8 mouse cellular contexts compared by ENCODE assay signal in genomic region chr8:122551265-122552051, GRCm38 (mm10). TPM values are rescaled to one million over a fixed set of nuclear protein-coding genes. Genes with fewer than 3 reads are reported as not detected.
A peak's percentile ranks its signal among the peaks of the same experiment; 100 is the strongest.
DNase-seq lines count a peak whose midpoint lies in the region; ATAC-seq lines count a peak whose summit lies in the region.

Gene Piezo1, minus strand, starts transcription at chr8:122551329.

- DNase-seq in MN1 (ENCODE audit: low spot score) = peak; percentile 97
- peak; percentile 89 to 93 for DNase-seq in cerebellum, postnatal 10 days
- DNase-seq in frontal cortex, postnatal 14 days (ENCODE audit: low spot score in 2 of 2) = peak; percentile 70 to 76
- peak; percentile 82 to 85 for DNase-seq in layer of hippocampus, postnatal 14 days (ENCODE audit: low spot score in 2 of 2)
- peak; percentile 94 for DNase-seq in lung, postnatal 25 days (ENCODE audit: low spot score)
- peak; percentile 93 for DNase-seq in retina, embryonic 14.5 days (ENCODE audit: low spot score)
- DNase-seq in thymus, postnatal 4 days = peak; percentile 99

- H3K4me1 ChIP-seq in hindbrain, embryonic 12.5 days = peaks cover 28% of the 10 kb centered on the region

- no peaks in the 10 kb centered on the region for H3K9me3 ChIP-seq in hindbrain, embryonic 12.5 days (replicated peaks)

- peak; percentile 47; the same call in 1 of the 2 replicates for ATAC-seq in hindbrain, embryonic 12.5 days (ENCODE audit: low FRiP score)

- peak within 1 kb of the TSS; percentile 92 for H3K4me2 ChIP-seq in hindbrain, embryonic 12.5 days (replicated peaks)

- H3K9ac ChIP-seq in hindbrain, embryonic 12.5 days = peak within 1 kb of the TSS; percentile 64

- peak within 1 kb of the TSS; percentile 66; the same call in 1 of the 2 replicates for H3K27ac ChIP-seq in hindbrain, embryonic 12.5 days

- peak within 1 kb of the TSS; percentile 55 for H3K4me3 ChIP-seq in hindbrain, embryonic 12.5 days

- no peaks in the 10 kb centered on the region for H3K36me3 ChIP-seq in hindbrain, embryonic 12.5 days

- 12% methylated on average over 56 of the region's 56 CpGs for WGBS in hindbrain, embryonic 12.5 days

- peaks cover 34% of the 10 kb centered on the region for H3K27me3 ChIP-seq in hindbrain, embryonic 12.5 days

RNA-seq across cellular contexts. Expression of gene Piezo1, which starts in this region (rescaled TPM):
- 8.9 TPM in 2 replicates for polyA plus RNA-seq in hindbrain, embryonic 12.5 days (2016; fragmentation: Nextera tagmentation; extraction: Ambion mirVana)
- 1 to 10 TPM; 5.1 to 6.5 TPM for total RNA-seq in layer of hippocampus, postnatal 14 days (2021)

Comparison
In these comparisons a context has a peak if more than half of its experiments do, and no peak if none do; other contexts are left out.
1. Peak in every context shown above with its lines: DNase-seq, ATAC-seq, H3K4me3 ChIP-seq and H3K27ac ChIP-seq.